Mouse (Mus musculus): ENCODE results near the gene Olfr577. TPM values are rescaled to one million over a fixed set of nuclear protein-coding genes. Genes with fewer than 3 reads are reported as not detected.

Gene Olfr577
- polyA plus RNA-seq, 1 experiment from 2014 or later, result not detected

Other genes starting within 250 kb of the Olfr577 start
- not detected in 2 replicates for gene Olfr559, start 248.5 kb downstream of the Olfr577 start, polyA plus RNA-seq (2016; fragmentation: Nextera tagmentation; extraction: Ambion mirVana)
- not detected in 2 replicates for gene Olfr560, start 216.6 kb downstream of the Olfr577 start, polyA plus RNA-seq (2016; fragmentation: Nextera tagmentation; extraction: Ambion mirVana)
- not detected in 2 replicates for gene Olfr78, start 216.5 kb downstream of the Olfr577 start, polyA plus RNA-seq (2016; fragmentation: Nextera tagmentation; extraction: Ambion mirVana)
- gene Olfr561, start 204.7 kb downstream of the Olfr577 start, polyA plus RNA-seq (2016; fragmentation: Nextera tagmentation; extraction: Ambion mirVana), result not detected in 2 replicates
- not detected in 2 replicates for gene Olfr564, start 172.5 kb downstream of the Olfr577 start, polyA plus RNA-seq (2016; fragmentation: Nextera tagmentation; extraction: Ambion mirVana)
- gene Olfr566, start 117.2 kb downstream of the Olfr577 start, polyA plus RNA-seq (2016; fragmentation: Nextera tagmentation; extraction: Ambion mirVana), result not detected in 2 replicates
- not detected in 2 replicates for gene Olfr568, start 98.8 kb downstream of the Olfr577 start, polyA plus RNA-seq (2016; fragmentation: Nextera tagmentation; extraction: Ambion mirVana)
- not detected in 2 replicates for gene Olfr569, start 85.1 kb downstream of the Olfr577 start, polyA plus RNA-seq (2016; fragmentation: Nextera tagmentation; extraction: Ambion mirVana)
- gene Olfr570, start 81.4 kb downstream of the Olfr577 start, polyA plus RNA-seq (2016; fragmentation: Nextera tagmentation; extraction: Ambion mirVana), result not detected in 2 replicates
- gene Olfr571, start 58.4 kb downstream of the Olfr577 start, polyA plus RNA-seq (2016; fragmentation: Nextera tagmentation; extraction: Ambion mirVana), result not detected in 2 replicates
- not detected in 2 replicates for gene Olfr572, start 51.5 kb downstream of the Olfr577 start, polyA plus RNA-seq (2016; fragmentation: Nextera tagmentation; extraction: Ambion mirVana)
- gene Olfr573-ps1, start 33.4 kb downstream of the Olfr577 start, polyA plus RNA-seq (2016; fragmentation: Nextera tagmentation; extraction: Ambion mirVana), result not detected in 2 replicates
- gene Olfr574, start 27.5 kb downstream of the Olfr577 start, polyA plus RNA-seq (2016; fragmentation: Nextera tagmentation; extraction: Ambion mirVana), result not detected in 2 replicates
- gene Olfr575, start 17.2 kb downstream of the Olfr577 start, polyA plus RNA-seq (2016; fragmentation: Nextera tagmentation; extraction: Ambion mirVana), result not detected in 2 replicates
- gene Olfr576, start 13.3 kb downstream of the Olfr577 start, polyA plus RNA-seq (2016; fragmentation: Nextera tagmentation; extraction: Ambion mirVana), result not detected in 2 replicates
- gene Olfr578, start 13.4 kb upstream of the Olfr577 start, polyA plus RNA-seq (2016; fragmentation: Nextera tagmentation; extraction: Ambion mirVana), result not detected in 2 replicates
- not detected in 2 replicates for gene Olfr582, start 62.1 kb upstream of the Olfr577 start, polyA plus RNA-seq (2016; fragmentation: Nextera tagmentation; extraction: Ambion mirVana)
- gene Olfr583, start 75.4 kb upstream of the Olfr577 start, polyA plus RNA-seq (2016; fragmentation: Nextera tagmentation; extraction: Ambion mirVana), result not detected in 2 replicates
- not detected in 2 replicates for gene Olfr584, start 105.9 kb upstream of the Olfr577 start, polyA plus RNA-seq (2016; fragmentation: Nextera tagmentation; extraction: Ambion mirVana)
- gene Olfr585, start 121.8 kb upstream of the Olfr577 start, polyA plus RNA-seq (2016; fragmentation: Nextera tagmentation; extraction: Ambion mirVana), result not detected in 2 replicates
- gene Olfr586, start 149.7 kb upstream of the Olfr577 start, polyA plus RNA-seq (2016; fragmentation: Nextera tagmentation; extraction: Ambion mirVana), result not detected in 2 replicates
- gene Olfr588-ps1, start 164.9 kb upstream of the Olfr577 start, polyA plus RNA-seq (2016; fragmentation: Nextera tagmentation; extraction: Ambion mirVana), result not detected in 2 replicates
- gene Olfr589, start 180.4 kb upstream of the Olfr577 start, polyA plus RNA-seq (2016; fragmentation: Nextera tagmentation; extraction: Ambion mirVana), result not detected in 2 replicates
- gene Olfr591, start 202.4 kb upstream of the Olfr577 start, polyA plus RNA-seq (2016; fragmentation: Nextera tagmentation; extraction: Ambion mirVana), result not detected in 2 replicates
- gene Olfr592, start 208.9 kb upstream of the Olfr577 start, polyA plus RNA-seq (2016; fragmentation: Nextera tagmentation; extraction: Ambion mirVana), result not detected in 2 replicates
- not detected in 2 replicates for gene Olfr593, start 235.9 kb upstream of the Olfr577 start, polyA plus RNA-seq (2016; fragmentation: Nextera tagmentation; extraction: Ambion mirVana)
- not detected in 2 replicates for gene Olfr594, start 241.1 kb upstream of the Olfr577 start, polyA plus RNA-seq (2016; fragmentation: Nextera tagmentation; extraction: Ambion mirVana)

Data from midbrain, embryonic 10.5 days (tissue).